Mouse (Mus musculus): ENCODE results near the gene Clybl. TPM values are rescaled to one million over a fixed set of nuclear protein-coding genes. Genes with fewer than 3 reads are reported as not detected.

Clybl gene
- total and polyA plus RNA-seq, 3 experiments: 16.5 to 25.7 (median 18.7) TPM

DNA sequence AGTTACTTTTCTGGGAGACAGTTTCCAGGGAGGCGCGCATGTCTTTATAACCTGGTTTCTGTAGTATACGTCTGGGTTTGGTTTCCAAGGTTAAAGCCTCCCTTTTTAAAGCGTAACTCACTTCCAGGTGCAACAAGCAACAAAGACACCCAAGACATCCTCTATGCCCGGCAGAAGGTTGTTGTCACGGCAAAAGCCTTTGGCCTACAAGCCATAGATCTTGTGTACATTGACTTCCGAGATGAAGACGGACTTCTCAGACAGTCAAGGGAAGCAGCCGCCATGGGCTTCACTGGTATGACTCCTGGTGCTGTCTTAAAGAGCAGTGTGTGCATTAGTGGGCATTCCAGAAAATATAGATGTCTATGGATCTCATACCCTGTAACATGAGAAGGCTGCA, 197.6 kb downstream of the Clybl start:
- dilution Hi-C loops (cut with MboI; ENCODE audit: extremely low pct_ligation_motif_present, extremely low pct_unique_long_range_greater_than_20kb, low sequenced_read_pairs) (no loop called here), in situ Hi-C loops (cut with MboI; ENCODE audit: low pct_ligation_motif_present, low pct_unique_long_range_greater_than_20kb, low sequenced_read_pairs) (no loop called here)
- Histone ChIP-seq H3K9ac (ENCODE audit: insufficient read depth, low read depth) (no peak overlapping the region), H3K27ac (ENCODE audit: insufficient read depth, low read depth) (no peak overlapping the region), H3K27me3 (replicated peaks) (no peaks in the 10 kb centered on the region), H3K4me1 (ENCODE audit: control insufficient read depth in 1 of 2, insufficient read depth in 2 of 2) (peaks cover 0 to 4% of the 10 kb centered on the region in 2 experiments; a peak in 2 of 4 replicates), H3K9me3 (replicated peaks; ENCODE audit: low read length) (no peaks in the 10 kb centered on the region), H3K4me2 (ENCODE audit: insufficient read depth, low read depth, poor library complexity, severe bottlenecking) (no peak overlapping the region), H3K36me3 (replicated peaks in 1 of 2; ENCODE audit: control insufficient read depth in 1 of 2, insufficient read depth in 1 of 2, low read length in 1 of 2) (no peaks in the 10 kb centered on the region), H3K4me3 (replicated peaks in 1 of 3; ENCODE audit: low read depth in 2 of 3, low read length in 2 of 3, poor library complexity in 1 of 3) (no peak overlapping the region), H3K79me2 (replicated peaks; ENCODE audit: control insufficient read depth, extremely low read depth, insufficient read depth, poor library complexity, severe bottlenecking) (no peaks in the 10 kb centered on the region)
- no peak for TF ChIP-seq UBTF (IDR thresholded peaks at IDR 0.05; ENCODE audit: low read depth, low read length)
- DNase-seq (ENCODE audit: extremely low read depth): no peak

DNA sequence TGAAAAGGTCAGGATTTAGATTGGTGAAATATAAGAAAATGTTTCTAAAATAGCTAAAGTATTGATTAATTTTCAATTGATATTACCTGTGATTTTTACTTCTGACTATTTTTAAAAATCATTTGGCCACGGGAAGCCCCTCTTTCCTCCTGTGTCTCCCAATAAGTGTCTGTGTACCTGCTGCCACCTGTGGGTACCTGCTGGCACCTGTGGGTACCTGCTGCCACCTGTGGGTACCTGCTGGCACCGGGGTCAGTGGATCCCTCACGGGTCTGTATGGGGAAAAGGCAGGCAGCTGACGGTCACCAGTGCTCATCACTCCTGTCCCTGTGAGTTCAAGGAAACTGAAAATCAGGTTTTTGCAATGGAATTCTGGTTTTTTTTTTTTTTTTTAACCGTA, 198.5 kb downstream of the Clybl start:
- H3K79me2 ChIP-seq (replicated peaks; ENCODE audit: control insufficient read depth, extremely low read depth, insufficient read depth, poor library complexity, severe bottlenecking): no peaks in the 10 kb centered on the region
- dilution Hi-C loops (cut with MboI; ENCODE audit: extremely low pct_ligation_motif_present, extremely low pct_unique_long_range_greater_than_20kb, low sequenced_read_pairs): no loop called here
- no peak overlapping the region for H3K9ac ChIP-seq (ENCODE audit: insufficient read depth, low read depth)
- no peaks in the 10 kb centered on the region for H3K36me3 ChIP-seq (replicated peaks in 1 of 2; ENCODE audit: control insufficient read depth in 1 of 2, insufficient read depth in 1 of 2, low read length in 1 of 2)
- no peak overlapping the region for H3K4me3 ChIP-seq (replicated peaks in 1 of 3; ENCODE audit: low read depth in 2 of 3, low read length in 2 of 3, poor library complexity in 1 of 3)
- in situ Hi-C loops (cut with MboI; ENCODE audit: low pct_ligation_motif_present, low pct_unique_long_range_greater_than_20kb, low sequenced_read_pairs): no loop called here
- no peak overlapping the region for H3K4me2 ChIP-seq (ENCODE audit: insufficient read depth, low read depth, poor library complexity, severe bottlenecking)
- TF ChIP-seq ZNF384 (IDR thresholded peaks at IDR 0.05; ENCODE audit: low read depth, low read length) (no peak), MAFK (IDR thresholded peaks at IDR 0.05; ENCODE audit: insufficient replicate concordance, low read length) (no peak), SIN3A (IDR thresholded peaks at IDR 0.05; ENCODE audit: low read length) (no peak)
- no peaks in the 10 kb centered on the region for H3K27me3 ChIP-seq (replicated peaks)
- no peak for DNase-seq (ENCODE audit: extremely low read depth)
- no peak overlapping the region for H3K27ac ChIP-seq (ENCODE audit: insufficient read depth, low read depth)
- no peaks in the 10 kb centered on the region for H3K9me3 ChIP-seq (replicated peaks; ENCODE audit: low read length)
- peaks cover 0 to 14% of the 10 kb centered on the region in 2 experiments; a peak in 2 of 4 replicates for H3K4me1 ChIP-seq (ENCODE audit: control insufficient read depth in 1 of 2, insufficient read depth in 2 of 2)

DNA sequence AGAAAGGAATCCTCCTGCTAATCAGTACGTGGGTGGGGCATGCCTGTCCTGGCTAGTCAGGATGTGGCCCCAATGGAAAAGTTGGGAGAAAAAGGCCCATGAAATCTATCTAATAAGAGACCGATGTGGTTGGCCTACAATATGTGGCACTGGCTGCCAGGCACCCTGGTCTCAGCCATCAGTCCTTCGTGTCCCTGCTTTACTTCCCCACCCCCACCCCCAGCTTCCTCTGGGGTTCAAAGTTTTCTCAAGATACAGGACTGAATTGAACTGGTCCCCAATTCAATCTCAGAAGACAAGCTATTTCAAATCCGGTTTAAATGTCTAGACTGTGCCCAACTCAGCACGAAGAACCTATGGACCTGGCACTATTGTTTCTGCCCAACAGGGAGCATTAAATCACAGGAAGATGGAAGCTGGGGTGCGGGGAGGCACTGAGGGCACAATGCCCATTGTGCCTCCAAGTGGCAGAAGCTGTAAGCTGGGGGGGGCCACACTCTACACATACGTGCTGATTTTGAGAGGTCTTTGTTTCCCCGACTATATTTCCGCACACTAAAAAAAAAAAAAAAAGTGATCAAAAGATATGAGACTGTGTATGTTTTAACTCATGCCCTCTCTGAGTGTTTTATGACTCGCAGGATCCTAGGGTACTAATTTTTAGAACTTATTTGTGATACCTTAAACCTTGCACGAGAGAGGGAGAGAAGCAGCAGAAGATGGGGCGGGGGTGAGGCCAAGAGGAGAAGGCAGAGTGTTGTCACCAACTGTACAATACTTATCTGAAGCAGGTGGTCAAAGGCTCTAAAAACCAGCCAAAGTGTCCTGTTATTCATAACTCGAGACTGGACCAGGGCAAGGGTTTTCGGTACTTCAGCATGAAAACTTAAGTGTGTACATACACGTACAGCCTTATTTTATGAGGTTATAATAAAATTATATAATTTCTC, 199.7 kb downstream of the Clybl start:
- no peak overlapping the region for H3K4me3 ChIP-seq (replicated peaks in 1 of 3; ENCODE audit: low read depth in 2 of 3, low read length in 2 of 3, poor library complexity in 1 of 3)
- no peaks in the 10 kb centered on the region for H3K79me2 ChIP-seq (replicated peaks; ENCODE audit: control insufficient read depth, extremely low read depth, insufficient read depth, poor library complexity, severe bottlenecking)
- peaks cover 0 to 17% of the 10 kb centered on the region in 2 experiments; a peak in 2 of 4 replicates for H3K4me1 ChIP-seq (ENCODE audit: control insufficient read depth in 1 of 2, insufficient read depth in 2 of 2)
- H3K9me3 ChIP-seq (replicated peaks; ENCODE audit: low read length): no peaks in the 10 kb centered on the region
- no peak for DNase-seq (ENCODE audit: extremely low read depth)
- dilution Hi-C loops (cut with MboI; ENCODE audit: extremely low pct_ligation_motif_present, extremely low pct_unique_long_range_greater_than_20kb, low sequenced_read_pairs) (no loop called here), in situ Hi-C loops (cut with MboI; ENCODE audit: low pct_ligation_motif_present, low pct_unique_long_range_greater_than_20kb, low sequenced_read_pairs) (no loop called here)
- H3K36me3 ChIP-seq (replicated peaks in 1 of 2; ENCODE audit: control insufficient read depth in 1 of 2, insufficient read depth in 1 of 2, low read length in 1 of 2): peaks cover 0 to 2% of the 10 kb centered on the region in 2 experiments
- no peak for TF ChIP-seq ETS1 (conservative IDR thresholded peaks at IDR 0.05; ENCODE audit: low read depth, low read length)
- TF ChIP-seq ZNF384 (IDR thresholded peaks at IDR 0.05; ENCODE audit: low read depth, low read length): no peak
- TF ChIP-seq SMC3 (IDR thresholded peaks at IDR 0.05; ENCODE audit: low read depth, low read length): no peak
- no peak for TF ChIP-seq HCFC1 (IDR thresholded peaks at IDR 0.05; ENCODE audit: low read depth, low read length)
- no peak for TF ChIP-seq TBP (conservative IDR thresholded peaks at IDR 0.05; ENCODE audit: low read depth, low read length)
- no peak for TF ChIP-seq EP300 (IDR thresholded peaks at IDR 0.05; ENCODE audit: low read length)
- TF ChIP-seq MEF2A (IDR thresholded peaks at IDR 0.05; ENCODE audit: borderline replicate concordance, low read depth, low read length): no peak
- no peak for TF ChIP-seq POLR2A (IDR thresholded peaks at IDR 0.05; ENCODE audit: low read depth, low read length)
- no peak for TF ChIP-seq GABPA (IDR thresholded peaks at IDR 0.05; ENCODE audit: insufficient replicate concordance, low read depth, low read length)
- no peak for TF ChIP-seq USF2 (conservative IDR thresholded peaks at IDR 0.05; ENCODE audit: low read depth, low read length)
- no peak for TF ChIP-seq ZMIZ1 (IDR thresholded peaks at IDR 0.05; ENCODE audit: low read depth, low read length)
- no peak for TF ChIP-seq MAFK (IDR thresholded peaks at IDR 0.05; ENCODE audit: insufficient replicate concordance, low read length)
- no peak for TF ChIP-seq E2F4 (IDR thresholded peaks at IDR 0.05; ENCODE audit: insufficient replicate concordance, low read depth, low read length)
- TF ChIP-seq IRF4 (IDR thresholded peaks at IDR 0.05; ENCODE audit: low read depth, low read length): no peak
- no peak for TF ChIP-seq CHD2 (IDR thresholded peaks at IDR 0.05; ENCODE audit: low read length)
- TF ChIP-seq BHLHE40 (IDR thresholded peaks at IDR 0.05; ENCODE audit: low read depth, low read length): no peak
- TF ChIP-seq ZKSCAN1 (IDR thresholded peaks at IDR 0.05; ENCODE audit: borderline replicate concordance, low read depth, low read length): no peak
- no peak for TF ChIP-seq RAD21 (IDR thresholded peaks at IDR 0.05; ENCODE audit: low read depth, low read length)
- TF ChIP-seq TCF12 (IDR thresholded peaks at IDR 0.05; ENCODE audit: low read depth, low read length): no peak
- TF ChIP-seq NELFE (IDR thresholded peaks at IDR 0.05; ENCODE audit: low read depth, low read length): no peak
- H3K9ac ChIP-seq (ENCODE audit: insufficient read depth, low read depth): no peak overlapping the region
- H3K27me3 ChIP-seq (replicated peaks): no peaks in the 10 kb centered on the region
- no peak overlapping the region for H3K27ac ChIP-seq (ENCODE audit: insufficient read depth, low read depth)
- no peak overlapping the region for H3K4me2 ChIP-seq (ENCODE audit: insufficient read depth, low read depth, poor library complexity, severe bottlenecking)

All from CH12.LX (cell line).